Mouse (Mus musculus) urinary bladder, postnatal 25 days (tissue): ENCODE data around the gene Tgm7.

Source experiments
- DNase-seq: peaks from one replicate; pipeline ENCODE4 v3.0.0; 2022; ENCODE audit warnings: low spot score

Tgm7 gene

GRCm38 (mm10) chr2:121071871-121072270, 37.7 kb downstream of the Tgm7 start:
- no peak for DNase-seq

GRCm38 (mm10) chr2:121069506-121069905, 40.1 kb downstream of the Tgm7 start:
- no peak for DNase-seq

DNA sequence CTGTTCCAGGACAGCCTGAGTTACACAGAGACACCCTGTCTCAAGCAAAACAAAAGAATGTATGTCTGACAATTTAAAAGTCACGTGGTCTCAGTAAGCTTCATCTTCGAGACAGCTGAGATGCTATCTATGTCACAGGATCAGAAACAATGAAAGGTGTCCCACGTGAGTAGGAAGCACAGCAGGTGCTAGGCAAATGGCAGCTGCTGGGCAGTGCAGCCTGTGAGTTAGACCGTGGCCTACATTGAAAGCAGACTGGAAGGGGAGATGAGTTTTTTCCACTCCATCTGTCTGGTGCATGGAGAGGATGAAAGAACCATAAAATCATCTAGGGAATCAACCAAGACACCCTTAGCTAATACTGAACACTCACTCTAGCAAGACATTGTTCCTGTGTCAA, 42.5 kb downstream of the Tgm7 start:
- no peak for DNase-seq

- DNase-seq, result no peak
Measured at GRCm38 (mm10) chr2:121061315-121061714, 48.3 kb downstream of the Tgm7 start.

GRCm38 (mm10) chr2:121057997-121058396, 51.6 kb downstream of the Tgm7 start:
- DNase-seq, result no peak

GRCm38 (mm10) chr2:121055915-121056314, 53.7 kb downstream of the Tgm7 start:
- DNase-seq, result no peak

- no peak for DNase-seq
Measured at GRCm38 (mm10) chr2:121054060-121054459, 55.5 kb downstream of the Tgm7 start.

GRCm38 (mm10) chr2:121052176-121052575, 57.4 kb downstream of the Tgm7 start:
- no peak for DNase-seq

DNA sequence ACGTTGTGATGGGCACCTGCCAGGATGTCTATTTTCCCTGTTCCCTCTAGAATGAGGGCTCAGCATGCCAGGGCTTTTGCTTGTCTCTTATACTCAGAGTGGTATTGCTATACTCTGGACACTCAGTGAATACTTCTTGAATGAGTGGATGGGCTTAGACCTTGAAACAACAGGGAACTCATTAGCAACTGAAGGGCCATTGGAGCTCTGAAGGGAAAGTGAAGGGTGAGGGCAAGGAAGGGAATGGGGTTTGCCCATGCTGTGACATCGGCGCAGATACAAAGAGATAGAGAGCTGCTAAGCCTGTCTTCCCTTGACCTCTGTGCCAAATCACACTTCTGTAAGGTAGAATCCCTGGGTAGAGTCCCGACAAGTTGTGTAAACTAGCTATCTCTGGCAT, 63.9 kb downstream of the Tgm7 start:
- DNase-seq, result no peak
